Mouse (Mus musculus): ENCODE measurements around the gene Olfr532.

DNA sequence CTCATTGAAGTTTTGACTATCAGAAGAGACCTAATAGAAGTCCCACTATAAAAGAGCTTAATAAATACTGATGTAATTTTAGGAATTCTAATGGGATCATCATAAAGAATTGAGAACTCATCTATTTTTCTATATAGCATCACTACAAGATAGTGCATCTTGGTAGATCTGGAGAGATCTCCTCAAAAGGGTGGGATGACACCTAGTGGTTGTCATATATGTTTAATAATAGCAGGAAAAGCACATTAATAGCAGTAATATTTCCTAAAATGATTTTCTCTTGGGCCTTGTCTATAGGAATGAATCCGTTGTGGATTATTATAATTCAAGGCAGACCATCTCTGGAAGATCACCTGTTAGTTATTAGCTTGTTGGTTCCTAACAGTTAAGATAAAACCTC, 21.7 kb upstream of the Olfr532 start:
- TF ChIP-seq EP300 (IDR thresholded peaks at IDR 0.05; ENCODE audit: low read depth) (no peak), CTCF (IDR thresholded peaks at IDR 0.05; ENCODE audit: low read depth) (no peak)
